Mouse (Mus musculus) testis, adult 2 months (tissue): ENCODE measurements around the gene Shisa8. TPM values are rescaled to one million over a fixed set of nuclear protein-coding genes. Genes with fewer than 3 reads are reported as not detected.

ENCODE experiments used
- H3K27ac ChIP-seq: fragments of 200-500 bp; 2 replicates; pipeline ENCODE4 v1.5.1; 2012; ENCODE audit warnings: low read depth, low read length; ENCODE audit not compliant: control insufficient read depth, insufficient read depth
- H3K27me3 ChIP-seq: fragments of 200-500 bp; 2 replicates; pipeline ENCODE4 v1.6.1; 2012; ENCODE audit warnings: mild to moderate bottlenecking, low read length, moderate library complexity; ENCODE audit not compliant: control insufficient read depth, insufficient read depth
- H3K36me3 ChIP-seq: fragments of 200-500 bp; 2 replicates; pipeline ENCODE4 v1.6.1; 2012; ENCODE audit warnings: mild to moderate bottlenecking, low read length; ENCODE audit not compliant: control insufficient read depth, insufficient read depth
- H3K4me1 ChIP-seq: fragments of 200-500 bp; 2 replicates; pipeline ENCODE4 v1.6.1; 2012; ENCODE audit warnings: low read length; ENCODE audit not compliant: control insufficient read depth, insufficient read depth
- H3K4me3 ChIP-seq: fragments of 200-500 bp; 2 replicates; pipeline ENCODE4 v1.5.1; 2012; ENCODE audit warnings: low read depth, mild to moderate bottlenecking, low read length, moderate library complexity, mixed read lengths; ENCODE audit not compliant: control insufficient read depth
- CTCF ChIP-seq: fragments of 200-500 bp; IDR thresholded peaks from 2 replicates; pipeline ENCODE4 v1.5.1; 2012; ENCODE audit warnings: low read depth, mild to moderate bottlenecking, inconsistent platforms, low read length, moderate library complexity; ENCODE audit not compliant: control insufficient read depth, insufficient read depth, insufficient replicate concordance
- POLR2A ChIP-seq: fragments of 200-500 bp; IDR thresholded peaks from 2 replicates; pipeline ENCODE4 v1.6.1; 2012; ENCODE audit warnings: low read depth, mild to moderate bottlenecking, inconsistent platforms, low read length, moderate library complexity; ENCODE audit not compliant: control insufficient read depth
- polyA plus RNA-seq: library from polyadenylated mRNA; depleted of rRNA; stranded (reverse); fragments of >200 nt; gene quantifications from 2 replicates; pipeline ENCODE4 v1.2.3, GENCODE M21; 2012

Shisa8 gene
- polyA plus RNA-seq, 1 experiment: 0.31 TPM

GRCm38 (mm10) chr15:82231100-82231499, 18.5 kb upstream of the Shisa8 start:
- Histone ChIP-seq H3K4me1 (no peaks in the 10 kb centered on the region), H3K36me3 (no peaks in the 10 kb centered on the region), H3K27ac (no peak overlapping the region), H3K4me3 (no peak overlapping the region), H3K27me3 (no peaks in the 10 kb centered on the region)
- TF ChIP-seq CTCF (no peak), POLR2A (no peak)

DNA sequence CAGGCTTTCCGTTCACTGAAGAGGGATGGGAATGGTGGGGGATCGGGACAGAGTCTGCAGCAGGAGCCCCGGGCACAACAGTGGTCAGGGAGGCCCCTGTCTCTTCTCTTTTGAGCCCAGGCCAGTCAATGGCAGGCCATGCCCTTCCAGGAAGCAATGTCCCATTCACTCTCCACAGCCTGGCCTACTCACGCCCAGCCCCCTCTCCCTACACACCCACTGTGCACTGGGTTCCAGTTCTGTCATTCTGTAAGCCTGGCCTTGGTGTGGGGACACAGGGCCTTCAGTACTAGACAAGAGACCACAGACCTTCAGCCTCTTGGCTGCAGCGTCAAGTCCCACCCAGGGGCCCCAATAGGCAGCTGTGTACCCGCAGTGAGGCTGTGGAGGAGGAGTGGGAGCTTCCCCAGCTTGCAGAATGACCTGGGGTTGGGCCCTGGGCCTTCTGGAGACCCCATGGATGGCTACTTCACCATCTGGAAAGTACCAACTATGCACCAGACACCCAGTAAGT, 17.5 kb upstream of the Shisa8 start:
- Histone ChIP-seq H3K27me3 (no peaks in the 10 kb centered on the region), H3K36me3 (no peaks in the 10 kb centered on the region), H3K27ac (no peak overlapping the region), H3K4me1 (no peaks in the 10 kb centered on the region), H3K4me3 (no peak overlapping the region)
- TF ChIP-seq POLR2A: no peak
- no peak for TF ChIP-seq CTCF

- Histone ChIP-seq H3K36me3 (no peaks in the 10 kb centered on the region), H3K27ac (no peak overlapping the region), H3K27me3 (no peaks in the 10 kb centered on the region), H3K4me1 (no peaks in the 10 kb centered on the region), H3K4me3 (no peak overlapping the region)
- TF ChIP-seq POLR2A: no peak
- TF ChIP-seq CTCF: no peak
Measured at GRCm38 (mm10) chr15:82229542-82230045, 17.0 kb upstream of the Shisa8 start.

DNA sequence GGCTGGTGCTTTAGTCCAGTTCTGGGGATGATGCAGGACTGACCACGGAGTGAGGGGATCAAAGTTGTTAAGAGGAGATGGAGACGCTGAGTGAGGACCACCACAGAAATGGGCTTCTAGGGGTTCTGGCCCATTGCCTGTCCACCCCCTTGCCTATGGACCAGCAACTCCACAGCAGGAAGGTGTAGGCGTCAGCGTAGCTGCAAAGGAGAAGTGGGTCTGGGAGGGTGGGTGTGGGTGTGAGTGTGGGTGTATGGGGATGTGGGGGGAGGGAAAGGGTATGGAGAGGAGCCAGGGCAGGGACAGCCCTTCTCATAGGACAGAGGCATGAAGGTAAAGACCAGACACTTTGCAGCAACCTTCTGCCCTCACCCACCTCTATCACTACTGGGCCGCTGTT, 13.2 kb upstream of the Shisa8 start:
- Histone ChIP-seq H3K27ac (no peak overlapping the region), H3K4me1 (peaks cover 6% of the 10 kb centered on the region), H3K36me3 (no peaks in the 10 kb centered on the region), H3K27me3 (no peaks in the 10 kb centered on the region; the same call in 1 of the 2 replicates), H3K4me3 (no peak overlapping the region)
- no peak for TF ChIP-seq CTCF

- no peak for TF ChIP-seq POLR2A
- no peak for TF ChIP-seq CTCF
- H3K36me3 ChIP-seq: no peaks in the 10 kb centered on the region
- peaks cover 6% of the 10 kb centered on the region for H3K4me1 ChIP-seq
- H3K27me3 ChIP-seq: no peaks in the 10 kb centered on the region; the same call in 1 of the 2 replicates
- no peak overlapping the region for H3K27ac ChIP-seq
- peak overlapping the region; percentile 86 for H3K4me3 ChIP-seq
Measured at GRCm38 (mm10) chr15:82224602-82225215, 12.1 kb upstream of the Shisa8 start.

GRCm38 (mm10) chr15:82223657-82224601, 11.3 kb upstream of the Shisa8 start, which contains the start of gene Tnfrsf13c:
Gene Tnfrsf13c, minus strand, starts transcription at chr15:82224369.
- peaks cover 6% of the 10 kb centered on the region for H3K4me1 ChIP-seq
- H3K36me3 ChIP-seq: no peaks in the 10 kb centered on the region
- TF ChIP-seq CTCF (no peak), POLR2A (no peak)
- no peak within 1 kb of the TSS for H3K27ac ChIP-seq
- peak within 1 kb of the TSS; percentile 86 for H3K4me3 ChIP-seq
- H3K27me3 ChIP-seq: no peaks in the 10 kb centered on the region; the same call in 1 of the 2 replicates

GRCm38 (mm10) chr15:82223251-82223650, 10.6 kb upstream of the Shisa8 start:
- Histone ChIP-seq H3K36me3 (no peaks in the 10 kb centered on the region), H3K27me3 (no peaks in the 10 kb centered on the region; the same call in 1 of the 2 replicates), H3K4me1 (peaks cover 6% of the 10 kb centered on the region), H3K4me3 (peak overlapping the region; percentile 63), H3K27ac (no peak overlapping the region)
- TF ChIP-seq CTCF (no peak), POLR2A (no peak)
